Mouse (Mus musculus) midbrain, embryonic 16.5 days (tissue): ENCODE results near the gene Akp3. TPM values are rescaled to one million over a fixed set of nuclear protein-coding genes. Genes with fewer than 3 reads are reported as not detected.

Experiments used
- ATAC-seq: fragments of 200-750 bp; cut with Nextera tagmentation; 2 replicates; pipeline ENCODE4 v1.8.0; 2017; ENCODE audit warnings: moderate TSS enrichment
- H3K27ac ChIP-seq: fragments of 300-500 bp; sonication (generic); 2 replicates; pipeline ENCODE4 v1.5.1; 2014; ENCODE audit warnings: mild to moderate bottlenecking, low read length, mixed read lengths
- H3K27me3 ChIP-seq: fragments of 300-500 bp; sonication (generic); 2 replicates; pipeline ENCODE4 v1.6.1; 2014; ENCODE audit warnings: low read depth, low read length, mixed read lengths; ENCODE audit not compliant: control insufficient read depth, insufficient read depth
- H3K36me3 ChIP-seq: fragments of 300-500 bp; sonication (generic); 2 replicates; pipeline ENCODE4 v1.6.1; 2014; ENCODE audit warnings: mild to moderate bottlenecking, low read length, moderate library complexity, mixed read lengths; ENCODE audit not compliant: control insufficient read depth, insufficient read depth
- H3K4me1 ChIP-seq: fragments of 300-500 bp; sonication (generic); 2 replicates; pipeline ENCODE4 v1.6.1; 2014; ENCODE audit warnings: mild to moderate bottlenecking, low read length, mixed read lengths; ENCODE audit not compliant: control insufficient read depth, insufficient read depth
- H3K4me2 ChIP-seq: fragments of 300-500 bp; sonication (generic); 2 replicates; pipeline ENCODE4 v1.6.1; 2014; ENCODE audit warnings: mild to moderate bottlenecking, low read length, mixed read lengths
- H3K4me3 ChIP-seq: fragments of 300-500 bp; sonication (generic); 2 replicates; pipeline ENCODE4 v1.5.1; 2014; ENCODE audit warnings: low read depth, mild to moderate bottlenecking, low read length, moderate library complexity, mixed read lengths
- H3K9ac ChIP-seq: fragments of 300-500 bp; sonication (generic); 2 replicates; pipeline ENCODE4 v1.6.1; 2014; ENCODE audit warnings: low read depth, low read length, mixed read lengths
- H3K9me3 ChIP-seq: fragments of 300-500 bp; sonication (generic); replicated peaks from 2 replicates; pipeline ENCODE4 v1.6.1; 2014; ENCODE audit warnings: mild to moderate bottlenecking, low read length, mixed read lengths; ENCODE audit not compliant: control insufficient read depth, poor library complexity, severe bottlenecking
- WGBS: fragments of 180-500 bp; shearing (Covaris S2); extraction: QIAGEN DNeasy Blood & Tissue Kit; methylation state at CpG from one replicate; pipeline ENCODE4 v1.1.7; 2014; 5-methylcytosine and 5-hydroxymethylcytosine counted together
- polyA plus RNA-seq: library from polyadenylated mRNA; unstranded; fragments of >200 nt; fragmentation: Nextera tagmentation; extraction: Ambion mirVana; gene quantifications from 2 replicates; pipeline ENCODE4 v1.2.1, GENCODE M21; 2015

Akp3 gene
- polyA plus RNA-seq, 1 experiment from 2014 or later, result not detected

DNA sequence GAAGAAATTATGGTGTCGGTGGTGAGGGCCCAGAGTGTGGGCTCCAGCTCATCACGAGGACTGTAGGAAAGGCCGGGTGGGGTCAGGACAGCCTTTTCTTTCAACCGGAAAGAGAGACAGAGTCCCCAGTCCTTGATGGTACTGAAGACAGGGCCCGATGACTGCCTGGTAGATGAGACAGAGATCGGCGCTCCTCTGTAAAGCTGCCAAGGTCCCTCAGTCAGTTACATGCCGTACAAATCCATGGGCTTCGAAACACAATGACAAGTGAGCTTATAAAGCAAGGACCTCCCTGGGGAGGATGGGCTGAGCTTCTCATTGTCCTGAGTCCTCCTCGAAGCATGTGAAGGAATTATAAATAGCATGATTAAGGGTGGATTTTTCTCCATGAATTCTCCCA, 18.4 kb downstream of the Akp3 start:
- H3K27ac ChIP-seq, result no peak overlapping the region

DNA sequence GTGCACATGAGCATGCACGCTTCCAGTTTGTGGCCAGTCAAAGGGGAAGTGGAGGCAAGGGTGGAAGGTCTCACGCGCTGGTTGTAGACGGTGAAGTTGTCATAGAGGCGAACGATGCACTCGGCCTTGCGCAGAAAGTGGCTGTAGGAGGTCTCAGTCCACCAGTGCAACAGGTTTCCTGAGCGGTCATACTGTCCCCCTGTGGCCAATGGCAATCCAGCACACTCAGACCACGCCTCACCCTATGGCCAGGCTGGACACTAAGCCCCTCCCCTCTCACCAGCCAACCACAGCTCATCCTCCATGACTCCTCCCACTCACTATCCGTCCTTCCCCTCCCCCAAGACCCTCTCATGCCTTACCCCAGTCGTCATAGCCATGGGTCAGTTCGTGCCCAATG, 24.6 kb downstream of the Akp3 start:
- no peak for ATAC-seq
- Histone ChIP-seq H3K27ac (no peak overlapping the region), H3K27me3 (peaks cover 41% of the 10 kb centered on the region), H3K4me3 (no peak overlapping the region), H3K4me1 (peaks cover 7% of the 10 kb centered on the region), H3K9me3 (no peaks in the 10 kb centered on the region), H3K9ac (no peak overlapping the region), H3K4me2 (no peak overlapping the region), H3K36me3 (no peaks in the 10 kb centered on the region)
- 28% methylated on average over 13 of the region's 13 CpGs for WGBS

More for the DNA sequence above, 18.4 kb downstream of the Akp3 start:
- Histone ChIP-seq H3K4me1 (peaks cover 10% of the 10 kb centered on the region; the same call in 1 of the 2 replicates), H3K9me3 (no peaks in the 10 kb centered on the region), H3K4me3 (no peak overlapping the region), H3K36me3 (no peaks in the 10 kb centered on the region), H3K9ac (no peak overlapping the region), H3K27me3 (no peaks in the 10 kb centered on the region), H3K4me2 (no peak overlapping the region)
- WGBS, result 57% methylated on average over 10 of the region's 10 CpGs
- ATAC-seq, result no peak

DNA sequence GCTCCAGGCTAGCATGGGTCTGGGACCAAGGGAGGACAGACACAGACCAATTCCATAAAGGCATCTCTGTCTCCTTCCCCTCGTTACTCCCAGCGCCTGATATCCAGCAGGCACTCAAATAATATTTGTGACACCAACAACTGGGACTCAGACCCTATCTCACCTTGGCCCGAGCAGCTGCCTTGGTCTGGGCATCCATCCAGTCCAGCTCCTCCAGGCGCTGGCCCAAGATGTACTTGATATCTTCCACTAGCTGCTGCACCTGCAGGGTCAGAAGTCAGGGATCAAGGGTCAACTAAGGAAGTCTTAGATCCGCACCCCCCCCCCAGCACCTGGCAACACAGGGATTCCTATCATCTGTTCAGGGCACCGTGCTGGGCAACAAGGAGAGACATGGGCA, 26.5 kb downstream of the Akp3 start:
- WGBS, result 86% methylated on average over 6 of the region's 6 CpGs
- H3K9me3 ChIP-seq, result no peaks in the 10 kb centered on the region
- peaks cover 13% of the 10 kb centered on the region for H3K4me1 ChIP-seq
- no peak overlapping the region for H3K4me3 ChIP-seq
- no peaks in the 10 kb centered on the region for H3K36me3 ChIP-seq
- ATAC-seq, result no peak
- H3K9ac ChIP-seq, result no peak overlapping the region
- no peak overlapping the region for H3K27ac ChIP-seq
- H3K27me3 ChIP-seq, result peaks cover 51% of the 10 kb centered on the region
- no peak overlapping the region for H3K4me2 ChIP-seq

DNA sequence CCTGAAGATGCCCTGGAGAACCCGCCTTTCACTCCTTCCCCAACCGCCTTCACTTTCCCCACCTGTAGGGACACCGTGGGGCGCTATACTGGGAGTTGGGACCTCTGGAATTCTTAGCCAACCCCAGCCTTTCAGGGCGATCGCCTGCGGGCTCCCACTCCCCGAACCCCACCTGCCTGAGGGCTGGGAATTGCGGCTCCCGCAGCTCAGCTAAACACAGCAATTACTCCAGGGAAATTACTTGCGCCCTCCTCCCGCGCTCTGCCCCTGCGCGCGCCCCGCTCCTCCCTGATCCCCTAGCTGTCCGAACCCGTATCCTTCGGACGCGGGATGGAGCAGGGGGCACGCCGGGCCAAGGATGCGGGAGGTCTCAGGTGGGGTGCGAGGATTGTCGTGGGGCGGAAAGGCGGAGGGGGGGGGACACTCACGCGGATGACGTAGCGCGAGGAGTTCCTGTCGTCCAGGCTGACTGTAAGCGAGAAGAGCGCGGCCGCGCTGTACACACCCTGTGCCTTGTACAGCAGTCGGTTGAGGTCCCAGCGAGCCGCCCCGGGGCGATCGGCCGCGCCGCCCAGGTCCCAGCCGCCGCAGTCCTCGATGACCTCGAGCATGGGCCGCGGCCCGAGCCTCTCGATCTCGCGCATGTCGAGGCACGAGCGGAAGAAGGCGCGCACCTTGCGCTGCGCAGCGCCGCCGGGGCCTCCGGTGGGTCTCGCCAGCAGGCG, 29.2 kb downstream of the Akp3 start:
- H3K27ac ChIP-seq, result no peak overlapping the region
- peaks cover 66% of the 10 kb centered on the region for H3K27me3 ChIP-seq
- under 1% methylated on average over 70 of the region's 72 CpGs for WGBS
- H3K4me3 ChIP-seq, result peak overlapping the region; percentile 45
- H3K4me1 ChIP-seq, result peaks cover 13% of the 10 kb centered on the region
- no peaks in the 10 kb centered on the region for H3K9me3 ChIP-seq
- H3K36me3 ChIP-seq, result no peaks in the 10 kb centered on the region
- peak overlapping the region; percentile 53 for H3K4me2 ChIP-seq
- peak overlapping the region; percentile 37; the same call in 1 of the 2 replicates for H3K9ac ChIP-seq
- 0 out of 2 replicates have a peak, but pooled peaks have one; percentile 19 for ATAC-seq

DNA sequence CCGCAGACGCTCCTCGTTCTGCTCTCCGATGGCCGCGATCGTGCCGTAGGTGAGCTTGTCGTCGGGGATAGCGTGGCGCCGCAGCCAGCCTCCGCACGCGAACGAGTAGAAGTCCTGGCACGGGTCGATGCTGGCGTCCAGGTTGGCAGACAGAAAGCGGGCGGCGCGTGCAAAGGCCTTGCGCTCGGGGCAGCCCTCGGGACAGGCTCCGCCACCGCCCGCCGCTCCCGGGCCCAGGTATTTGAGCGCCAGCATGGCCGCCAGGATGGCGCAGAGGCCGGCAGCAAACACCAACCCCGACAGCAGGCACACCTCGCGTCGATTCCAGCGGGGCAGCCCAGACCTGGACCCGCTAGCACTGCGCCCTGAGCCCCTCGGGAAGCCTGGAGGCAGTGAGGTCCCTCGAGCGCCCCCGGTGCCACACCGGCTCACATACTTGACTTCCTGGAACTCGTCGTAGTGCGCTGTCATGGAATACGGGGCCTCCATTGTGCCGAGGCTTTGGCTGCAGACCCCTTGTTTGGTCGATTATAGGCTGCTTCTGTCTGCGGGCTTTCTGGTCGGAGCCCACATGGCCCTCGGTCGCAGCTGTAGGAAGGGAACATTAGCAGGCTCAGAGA, 29.8 kb downstream of the Akp3 start:
- peak overlapping the region; percentile 45 for H3K4me3 ChIP-seq
- no peaks in the 10 kb centered on the region for H3K36me3 ChIP-seq
- H3K27ac ChIP-seq, result no peak overlapping the region
- H3K9ac ChIP-seq, result peak overlapping the region; percentile 37; the same call in 1 of the 2 replicates
- peaks cover 66% of the 10 kb centered on the region for H3K27me3 ChIP-seq
- no peaks in the 10 kb centered on the region for H3K9me3 ChIP-seq
- H3K4me2 ChIP-seq, result peak overlapping the region; percentile 73
- H3K4me1 ChIP-seq, result peaks cover 13% of the 10 kb centered on the region
- ATAC-seq, result 0 out of 2 replicates have a peak, but pooled peaks have one; percentile 4
- WGBS, result 1% methylated on average over 58 of the region's 58 CpGs

DNA sequence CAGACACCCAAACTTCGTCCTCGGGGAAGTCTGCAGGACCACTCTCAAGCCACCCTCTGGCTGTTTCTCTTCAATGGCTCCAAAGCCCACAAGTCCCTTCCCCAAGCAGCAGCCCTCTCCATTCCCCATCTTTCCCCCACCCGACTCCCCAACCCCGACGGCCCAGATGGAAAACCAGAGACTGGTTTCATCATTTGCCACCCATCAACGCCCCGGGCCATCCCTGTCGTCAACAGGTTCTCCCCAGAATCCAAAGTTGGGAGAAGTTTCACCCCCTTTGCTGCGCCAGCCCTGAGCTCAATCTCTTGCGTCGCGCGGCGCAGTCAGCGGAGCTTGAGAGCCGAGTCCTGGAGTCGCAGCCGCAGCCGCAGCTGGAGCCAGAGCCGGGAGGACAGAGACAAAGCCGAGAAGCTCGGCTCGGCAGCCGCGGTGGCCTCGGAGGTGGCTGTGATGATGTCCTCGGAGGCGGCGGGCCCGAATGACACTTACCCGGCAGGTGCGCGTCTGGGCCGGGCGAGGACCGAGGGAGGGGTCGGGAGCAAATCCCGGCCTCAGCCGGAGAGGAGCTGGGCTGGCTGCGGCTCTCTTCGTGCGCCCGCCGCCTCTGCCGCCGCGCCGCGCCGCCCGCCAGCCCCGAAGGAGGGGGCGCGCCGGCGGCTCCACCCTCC, 30.9 kb downstream of the Akp3 start:
- H3K9ac ChIP-seq, result peak overlapping the region; percentile 64
- H3K36me3 ChIP-seq, result no peaks in the 10 kb centered on the region
- peaks cover 62% of the 10 kb centered on the region for H3K27me3 ChIP-seq
- H3K4me3 ChIP-seq, result peak overlapping the region; percentile 45
- no peaks in the 10 kb centered on the region for H3K9me3 ChIP-seq
- H3K27ac ChIP-seq, result no peak overlapping the region
- peak overlapping the region; percentile 73 for H3K4me2 ChIP-seq
- under 1% methylated on average over 33 of the region's 56 CpGs for WGBS
- ATAC-seq, result peak; percentile 50
- peaks cover 13% of the 10 kb centered on the region for H3K4me1 ChIP-seq

DNA sequence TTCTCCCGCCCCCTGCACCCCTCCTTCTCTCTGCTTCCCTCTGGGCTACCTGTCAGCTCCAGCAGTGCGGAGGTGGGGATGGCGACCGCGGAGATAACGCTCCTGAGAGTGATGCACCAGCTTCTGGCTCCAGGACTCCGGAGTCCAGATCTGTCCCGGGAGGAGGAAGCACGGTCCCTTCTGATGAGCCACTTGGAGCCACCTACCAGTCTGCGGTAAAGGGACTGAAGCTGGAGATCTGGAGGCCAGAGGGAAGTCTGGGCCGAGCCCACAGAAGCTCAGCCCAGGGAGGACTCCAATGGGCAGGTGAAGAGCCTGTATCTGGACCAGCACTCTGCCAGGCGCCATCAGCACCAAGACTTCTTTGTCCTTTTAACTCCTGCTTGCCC, 31.4 kb downstream of the Akp3 start, which contains the start of gene Ecel1:
Gene Ecel1, minus strand, starts transcription at position 323 of the 389 bp plus-strand sequence.
- peak; percentile 7; the same call in 1 of the 2 replicates for ATAC-seq
- Histone ChIP-seq H3K9ac (peak within 1 kb of the TSS; percentile 64), H3K4me3 (peak within 1 kb of the TSS; percentile 45), H3K27me3 (peaks cover 57% of the 10 kb centered on the region), H3K4me1 (peaks cover 13% of the 10 kb centered on the region), H3K36me3 (no peaks in the 10 kb centered on the region), H3K9me3 (no peaks in the 10 kb centered on the region), H3K27ac (no peak within 1 kb of the TSS), H3K4me2 (peak within 1 kb of the TSS; percentile 73)
- 2% methylated on average over 11 of the region's 12 CpGs for WGBS

DNA sequence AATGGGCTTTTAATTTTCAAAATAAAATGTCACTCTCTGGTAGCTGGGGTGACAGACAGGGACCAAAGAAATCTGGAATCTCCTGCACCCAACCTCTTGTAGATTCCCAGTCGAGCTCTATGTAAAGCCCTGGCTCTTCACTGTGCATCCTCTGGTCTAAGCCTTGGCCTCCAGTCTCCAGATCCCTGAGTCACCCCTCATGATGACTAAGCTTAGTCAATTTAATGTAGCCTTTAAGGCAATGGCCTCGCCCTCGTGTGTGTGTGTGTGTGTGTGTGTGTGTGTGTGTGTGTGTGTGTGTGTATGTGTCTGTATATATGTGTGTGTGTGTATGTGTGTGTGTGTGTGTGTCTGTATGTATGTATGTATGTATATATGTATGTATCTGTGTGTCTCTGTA, 34.6 kb downstream of the Akp3 start:
- H3K9me3 ChIP-seq, result no peaks in the 10 kb centered on the region
- H3K4me2 ChIP-seq, result no peak overlapping the region
- no peak overlapping the region for H3K9ac ChIP-seq
- peaks cover 26% of the 10 kb centered on the region for H3K27me3 ChIP-seq
- no peak overlapping the region for H3K27ac ChIP-seq
- H3K4me3 ChIP-seq, result no peak overlapping the region
- no peak for ATAC-seq
- 0 out of 2 replicates have a peak, but pooled peaks cover 5% of the 10 kb centered on the region for H3K4me1 ChIP-seq
- H3K36me3 ChIP-seq, result no peaks in the 10 kb centered on the region
- 76% methylated on average over 3 of the region's 3 CpGs for WGBS
